Mouse (Mus musculus) cerebellum, adult 2 months (tissue): Measurements from ENCODE around the gene Rhpn2.

ENCODE experiments used
- CTCF ChIP-seq: fragments of 200-500 bp; IDR thresholded peaks from 2 replicates; pipeline ENCODE4 v1.5.1; 2011; ENCODE audit warnings: low read depth, mild to moderate bottlenecking, control low read depth, low read length, moderate library complexity, borderline replicate concordance; ENCODE audit not compliant: insufficient read depth
- POLR2A ChIP-seq: fragments of 200-500 bp; IDR thresholded peaks from 2 replicates; pipeline ENCODE4 v1.6.1; 2011; ENCODE audit warnings: low read length, control low read depth, borderline replicate concordance; ENCODE audit not compliant: insufficient read depth

GRCm38 (mm10) chr7:35376623-35377022, 42.7 kb downstream of the Rhpn2 start:
- no peak for TF ChIP-seq CTCF
- no peak for TF ChIP-seq POLR2A
